Mouse (Mus musculus): ENCODE results near the gene Hhatl. TPM values are rescaled to one million over a fixed set of nuclear protein-coding genes. Genes with fewer than 3 reads are reported as not detected.

The Hhatl gene
- total RNA-seq (2017), result not detected in 2 replicates

- no peak for ATAC-seq (ENCODE audit: extremely low read depth, insufficient number of reproducible peaks, low FRiP score, poor library complexity, severe bottlenecking)
These were observed at the start of gene Hhatl for GRCm38 (mm10) chr9:121791757-121792521. Hhatl (minus strand) TSS chr9:121792507.

GRCm38 (mm10) chr9:121839622-121839965 is 47.3 kb upstream of the Hhatl start:
- ATAC-seq (ENCODE audit: extremely low read depth, insufficient number of reproducible peaks, low FRiP score, poor library complexity, severe bottlenecking), result no peak

GRCm38 (mm10) chr9:121838829-121839621 is 46.7 kb upstream of the Hhatl start, which contains the start of gene Ccdc13:
Ccdc13 (minus strand) TSS chr9:121839461.
- ATAC-seq (ENCODE audit: extremely low read depth, insufficient number of reproducible peaks, low FRiP score, poor library complexity, severe bottlenecking), result no peak

- no peak for ATAC-seq (ENCODE audit: extremely low read depth, insufficient number of reproducible peaks, low FRiP score, poor library complexity, severe bottlenecking)
These were observed 45.7 kb upstream of the Hhatl start for GRCm38 (mm10) chr9:121838008-121838407.

GRCm38 (mm10) chr9:121833825-121834224 is 41.5 kb upstream of the Hhatl start:
- no peak for ATAC-seq (ENCODE audit: extremely low read depth, insufficient number of reproducible peaks, low FRiP score, poor library complexity, severe bottlenecking)

GRCm38 (mm10) chr9:121830956-121831293 is 38.6 kb upstream of the Hhatl start:
- peak; percentile 58; the same call in 1 of the 2 replicates for ATAC-seq (ENCODE audit: extremely low read depth, insufficient number of reproducible peaks, low FRiP score, poor library complexity, severe bottlenecking)

- no peak for ATAC-seq (ENCODE audit: extremely low read depth, insufficient number of reproducible peaks, low FRiP score, poor library complexity, severe bottlenecking)
These were observed 38.1 kb upstream of the Hhatl start for GRCm38 (mm10) chr9:121830243-121830955.

- ATAC-seq (ENCODE audit: extremely low read depth, insufficient number of reproducible peaks, low FRiP score, poor library complexity, severe bottlenecking), result no peak
These were observed 37.1 kb upstream of the Hhatl start for GRCm38 (mm10) chr9:121829270-121829992.

GRCm38 (mm10) chr9:121828314-121828713 is 36.0 kb upstream of the Hhatl start:
- no peak for ATAC-seq (ENCODE audit: extremely low read depth, insufficient number of reproducible peaks, low FRiP score, poor library complexity, severe bottlenecking)

- no peak for ATAC-seq (ENCODE audit: extremely low read depth, insufficient number of reproducible peaks, low FRiP score, poor library complexity, severe bottlenecking)
These were observed 34.0 kb upstream of the Hhatl start for GRCm38 (mm10) chr9:121826356-121826755.

GRCm38 (mm10) chr9:121823991-121824390 is 31.7 kb upstream of the Hhatl start:
- no peak for ATAC-seq (ENCODE audit: extremely low read depth, insufficient number of reproducible peaks, low FRiP score, poor library complexity, severe bottlenecking)

- ATAC-seq (ENCODE audit: extremely low read depth, insufficient number of reproducible peaks, low FRiP score, poor library complexity, severe bottlenecking), result no peak
These were observed 30.7 kb upstream of the Hhatl start for GRCm38 (mm10) chr9:121823051-121823450.

- no peak for ATAC-seq (ENCODE audit: extremely low read depth, insufficient number of reproducible peaks, low FRiP score, poor library complexity, severe bottlenecking)
These were observed 30.3 kb upstream of the Hhatl start for GRCm38 (mm10) chr9:121822585-121822991.

- ATAC-seq (ENCODE audit: extremely low read depth, insufficient number of reproducible peaks, low FRiP score, poor library complexity, severe bottlenecking), result no peak
These were observed 28.5 kb upstream of the Hhatl start for GRCm38 (mm10) chr9:121820765-121821164.

- no peak for ATAC-seq (ENCODE audit: extremely low read depth, insufficient number of reproducible peaks, low FRiP score, poor library complexity, severe bottlenecking)
These were observed 27.6 kb upstream of the Hhatl start for GRCm38 (mm10) chr9:121819771-121820471.

GRCm38 (mm10) chr9:121819073-121819770 is 26.9 kb upstream of the Hhatl start:
- no peak for ATAC-seq (ENCODE audit: extremely low read depth, insufficient number of reproducible peaks, low FRiP score, poor library complexity, severe bottlenecking)

- no peak for ATAC-seq (ENCODE audit: extremely low read depth, insufficient number of reproducible peaks, low FRiP score, poor library complexity, severe bottlenecking)
These were observed 22.9 kb upstream of the Hhatl start for GRCm38 (mm10) chr9:121815183-121815582.
